Mouse (Mus musculus): ENCODE measurements around the gene Chic2.

The Chic2 gene

GRCm38 (mm10) chr5:75066715-75067114 lies 22.1 kb upstream of the Chic2 start:
- DNase-seq = no peak

- DNase-seq = no peak
Measured at GRCm38 (mm10) chr5:75063177-75063576, 18.6 kb upstream of the Chic2 start.

- DNase-seq = no peak
Measured at GRCm38 (mm10) chr5:75051109-75051508, 6.5 kb upstream of the Chic2 start.

GRCm38 (mm10) chr5:75046681-75047321 lies 2.2 kb upstream of the Chic2 start:
- DNase-seq = peak; percentile 80

- peak; percentile 53 for DNase-seq
Measured at GRCm38 (mm10) chr5:75045371-75045770, 797 bp upstream of the Chic2 start.

- peak; percentile 28 for DNase-seq
Measured at GRCm38 (mm10) chr5:75043621-75044301, 813 bp downstream of the Chic2 start.

- DNase-seq = no peak
Measured at GRCm38 (mm10) chr5:75043011-75043445, 1.5 kb downstream of the Chic2 start.

GRCm38 (mm10) chr5:75039307-75039706 lies 5.3 kb downstream of the Chic2 start:
- DNase-seq = no peak

GRCm38 (mm10) chr5:75035475-75035874 lies 9.1 kb downstream of the Chic2 start:
- DNase-seq = no peak

- no peak for DNase-seq
Measured at GRCm38 (mm10) chr5:75014768-75015167, 29.8 kb downstream of the Chic2 start.

GRCm38 (mm10) chr5:75012771-75013421 lies 31.7 kb downstream of the Chic2 start:
- DNase-seq = no peak

GRCm38 (mm10) chr5:75011985-75012738 lies 32.4 kb downstream of the Chic2 start:
- no peak for DNase-seq

- DNase-seq = no peak
Measured at GRCm38 (mm10) chr5:75004755-75005154, 39.8 kb downstream of the Chic2 start.

GRCm38 (mm10) chr5:75002109-75002508 lies 42.5 kb downstream of the Chic2 start:
- peak; percentile 16 for DNase-seq

GRCm38 (mm10) chr5:74998716-74999512 lies 45.7 kb downstream of the Chic2 start:
- DNase-seq = no peak

GRCm38 (mm10) chr5:74994947-74995346 lies 49.6 kb downstream of the Chic2 start:
- DNase-seq = no peak

- DNase-seq = no peak
Measured at GRCm38 (mm10) chr5:74984101-74984500, 60.5 kb downstream of the Chic2 start.

GRCm38 (mm10) chr5:74980574-74980973 lies 64.0 kb downstream of the Chic2 start:
- DNase-seq = no peak

GRCm38 (mm10) chr5:74980154-74980553 lies 64.4 kb downstream of the Chic2 start:
- no peak for DNase-seq

- no peak for DNase-seq
Measured at GRCm38 (mm10) chr5:74979586-74979985, 65.0 kb downstream of the Chic2 start.

GRCm38 (mm10) chr5:74975507-74975906 lies 69.1 kb downstream of the Chic2 start:
- DNase-seq = no peak

GRCm38 (mm10) chr5:74974726-74975411 lies 69.7 kb downstream of the Chic2 start:
- peak; percentile 82 for DNase-seq
